Mouse (Mus musculus) NIH3T3 (cell line): ENCODE results near the gene Ppp2r2c.

Experiments used
- DNase-seq: peaks from one replicate; pipeline ENCODE4 v3.0.0-alpha.2; 2012; ENCODE audit warnings: low read depth

Ppp2r2c gene

DNA sequence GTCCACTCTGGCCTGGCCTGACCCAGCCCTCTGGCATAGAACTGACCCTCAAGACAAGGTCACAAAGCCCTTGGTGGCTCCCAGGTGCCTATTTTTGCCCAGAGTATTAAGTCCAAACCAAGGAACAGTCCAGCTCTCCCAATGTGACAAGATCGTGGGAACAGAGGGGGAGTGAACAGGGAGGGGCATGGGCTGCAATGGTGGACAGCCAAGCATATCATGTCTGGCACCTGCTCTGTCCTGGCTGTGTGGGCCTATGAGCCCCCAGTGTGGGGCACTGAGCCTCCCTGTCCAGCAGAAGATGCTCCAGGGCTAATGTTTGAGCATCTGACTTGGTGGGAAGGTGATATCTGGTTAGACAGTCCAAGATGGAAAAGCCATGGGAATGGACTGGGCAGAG lies 118.3 kb downstream of the Ppp2r2c start:
- no peak for DNase-seq

DNA sequence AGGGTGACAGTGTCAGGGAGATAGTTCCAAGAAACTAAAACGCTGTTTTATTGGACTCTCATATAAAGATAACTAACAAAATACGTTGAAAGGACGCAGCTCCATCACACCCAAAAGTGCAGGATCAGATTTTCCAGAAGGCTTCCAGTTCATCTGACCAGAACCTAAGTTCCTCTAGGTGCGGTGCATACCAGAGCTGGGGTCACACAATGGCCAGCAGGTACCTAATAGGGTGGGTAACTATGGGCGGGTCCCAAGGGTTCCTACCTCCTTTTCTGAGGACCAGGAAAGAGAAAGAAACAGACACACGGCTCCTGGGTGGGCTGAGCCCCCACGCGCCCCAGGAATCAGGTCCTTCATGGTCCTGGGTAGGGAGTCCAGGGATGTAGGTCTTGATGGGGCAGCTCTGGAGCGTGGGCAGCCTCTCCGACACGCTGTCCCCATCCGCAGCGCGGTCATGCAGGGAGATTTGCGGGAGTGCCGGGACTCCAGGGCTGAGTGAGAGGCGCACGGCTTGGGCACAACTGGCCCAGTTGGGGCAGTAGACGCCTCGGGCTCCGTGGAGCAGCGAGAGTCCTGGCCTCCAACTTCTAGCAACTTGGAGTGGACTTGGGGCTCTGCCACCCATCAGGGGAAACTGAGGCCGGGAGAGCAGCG lies 119.9 kb downstream of the Ppp2r2c start:
- DNase-seq, result no peak

DNA sequence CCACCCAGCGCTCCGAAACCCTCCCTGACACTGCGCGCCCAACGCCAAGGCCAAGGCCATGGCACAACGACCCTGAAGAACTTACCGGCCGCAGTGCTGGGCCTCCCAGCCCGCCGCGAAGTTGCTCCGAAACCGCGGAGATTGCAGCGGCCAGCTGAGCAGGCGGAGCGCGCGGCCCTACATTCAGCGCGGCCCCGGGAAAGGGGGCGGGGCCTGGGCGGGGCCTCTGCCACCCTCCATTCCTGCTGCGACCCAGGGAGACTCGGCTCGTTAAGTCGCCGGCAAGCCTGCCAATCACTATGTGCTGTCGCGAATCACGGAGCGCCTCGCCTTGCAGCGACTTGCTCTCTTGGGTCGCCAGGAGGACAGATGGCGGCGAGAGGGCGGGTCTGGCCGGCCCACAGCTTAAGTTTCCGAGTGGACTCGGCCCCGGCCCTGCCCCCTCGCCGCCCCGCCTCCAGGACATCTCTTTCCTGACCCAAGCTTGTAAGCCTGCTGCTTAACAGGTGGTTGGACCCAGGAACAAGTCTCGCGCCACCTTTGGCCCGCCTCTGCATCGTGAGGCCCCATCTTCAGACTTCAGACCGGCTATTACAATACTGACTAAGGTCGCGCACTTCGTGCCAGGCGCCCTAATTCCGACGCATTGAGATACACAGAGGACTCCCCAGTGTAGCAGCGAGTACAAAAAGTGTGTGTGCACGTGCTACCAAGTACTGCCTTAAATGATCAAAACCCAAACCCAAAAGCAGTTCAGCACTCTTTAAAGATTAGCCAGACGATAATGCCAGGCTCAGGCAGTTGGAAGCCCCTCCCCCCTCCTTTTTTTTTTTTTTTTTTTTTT lies 120.7 kb downstream of the Ppp2r2c start, which contains the start of gene Wfs1:
Wfs1 (minus strand) TSS at position 425 of the 844 bp plus-strand sequence.
- DNase-seq, result peak; percentile 98

DNA sequence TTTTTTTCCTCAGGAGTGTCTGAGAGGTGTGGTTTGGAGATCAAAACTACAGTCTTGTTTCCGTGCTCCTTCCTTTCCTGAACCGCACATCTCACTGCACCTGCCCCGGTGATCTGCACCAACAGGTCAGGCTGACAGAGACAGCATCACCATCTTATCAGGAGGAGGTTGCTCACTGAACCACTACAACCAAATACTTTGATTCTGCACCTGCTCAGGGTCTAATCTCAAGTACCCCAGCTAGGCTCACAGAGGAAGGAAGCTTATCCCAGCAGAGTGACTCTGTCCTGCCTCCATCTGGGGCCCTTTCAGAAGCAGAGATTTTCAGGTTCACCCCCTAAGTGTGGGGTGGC lies 121.3 kb downstream of the Ppp2r2c start:
- no peak for DNase-seq

DNA sequence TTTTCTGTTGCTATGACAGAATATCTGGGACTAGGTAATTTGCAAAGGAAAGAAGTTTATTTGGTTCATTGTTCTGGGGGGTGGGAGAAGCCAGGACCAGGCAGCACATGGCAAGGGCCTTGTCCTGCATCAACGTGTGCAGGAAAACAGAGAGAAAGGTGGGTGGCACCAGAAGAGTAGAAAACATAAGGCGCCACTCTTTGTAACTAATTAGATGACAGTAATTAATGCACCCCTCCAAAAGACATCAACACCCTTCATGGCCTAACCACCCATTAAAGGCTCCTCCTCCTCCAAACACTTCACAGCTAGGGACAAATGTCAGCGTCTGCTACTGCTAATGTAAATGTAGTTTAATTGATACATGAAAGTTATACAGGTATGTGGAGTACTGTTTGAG lies 121.9 kb downstream of the Ppp2r2c start:
- DNase-seq, result no peak

DNA sequence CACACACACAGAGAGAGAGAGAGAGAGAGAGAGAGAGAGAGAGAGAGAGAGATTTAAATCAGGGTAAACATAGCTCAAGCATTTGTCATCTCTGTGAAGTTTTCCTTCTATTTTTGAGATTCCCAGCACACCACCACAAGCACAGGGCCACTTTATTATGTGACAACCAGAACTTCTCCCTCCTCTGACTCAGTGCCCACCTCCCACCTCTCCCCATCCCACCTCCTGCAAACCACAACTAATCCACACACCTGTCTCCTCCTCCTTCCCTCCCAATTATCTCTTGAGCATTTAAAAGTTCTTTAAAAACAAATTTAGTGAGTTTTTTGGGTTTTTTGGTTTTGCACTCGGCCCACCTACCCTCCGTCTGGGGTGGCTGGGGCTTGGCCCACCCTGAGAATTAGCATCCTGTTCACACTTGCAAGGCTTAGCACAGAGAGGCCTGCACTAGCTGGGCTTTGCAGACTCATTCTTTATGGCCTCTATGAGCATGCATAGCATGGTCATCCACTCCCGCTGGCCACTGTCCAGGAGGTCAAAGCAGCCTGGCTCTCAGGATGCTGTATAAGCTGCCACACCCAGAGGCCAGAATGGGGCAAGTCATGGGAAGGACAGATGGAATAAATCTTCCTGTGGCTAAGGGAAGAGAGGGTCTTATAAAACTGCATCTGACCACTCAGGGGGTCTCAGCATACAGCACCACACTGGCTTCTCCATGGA lies 122.5 kb downstream of the Ppp2r2c start:
- DNase-seq, result peak; percentile 67

DNA sequence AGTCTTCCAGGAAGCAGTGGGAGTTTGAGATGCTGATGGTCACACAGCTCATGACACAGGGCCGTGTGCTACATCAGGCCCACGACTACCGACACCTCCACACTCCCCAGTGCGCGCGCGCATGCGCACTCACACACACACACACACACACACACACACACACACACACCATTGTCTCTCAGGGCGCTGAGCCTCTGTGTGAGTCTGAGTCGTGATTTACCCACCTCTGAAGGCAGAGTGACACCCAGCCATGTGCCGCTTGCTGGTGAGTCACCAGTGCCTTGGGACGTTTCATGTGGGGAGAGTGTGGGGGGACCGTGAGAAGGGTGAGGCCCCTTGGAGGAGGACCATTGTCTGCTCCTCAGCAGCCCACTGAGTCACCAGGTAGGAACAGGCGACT lies 128.1 kb downstream of the Ppp2r2c start:
- no peak for DNase-seq

DNA sequence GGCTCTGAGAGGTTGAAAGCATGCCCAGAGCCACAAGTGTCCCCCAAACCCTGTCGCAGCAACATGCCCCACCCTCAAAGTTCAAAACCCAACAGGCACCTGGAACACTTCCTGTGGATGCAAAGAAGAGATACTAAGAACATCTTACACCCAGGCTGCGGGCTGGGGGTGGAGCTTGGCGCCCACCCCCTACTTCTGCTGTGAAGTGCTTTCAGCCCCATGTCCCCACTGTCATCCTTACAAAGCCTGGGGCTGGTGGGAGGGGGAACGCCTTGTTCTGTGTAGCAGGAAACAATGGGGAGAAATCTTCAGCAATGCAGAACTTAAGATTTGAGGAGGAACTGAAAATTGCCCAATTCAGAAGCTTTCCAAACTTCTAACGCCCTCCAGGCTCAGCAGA lies 129.7 kb downstream of the Ppp2r2c start:
- DNase-seq, result no peak

DNA sequence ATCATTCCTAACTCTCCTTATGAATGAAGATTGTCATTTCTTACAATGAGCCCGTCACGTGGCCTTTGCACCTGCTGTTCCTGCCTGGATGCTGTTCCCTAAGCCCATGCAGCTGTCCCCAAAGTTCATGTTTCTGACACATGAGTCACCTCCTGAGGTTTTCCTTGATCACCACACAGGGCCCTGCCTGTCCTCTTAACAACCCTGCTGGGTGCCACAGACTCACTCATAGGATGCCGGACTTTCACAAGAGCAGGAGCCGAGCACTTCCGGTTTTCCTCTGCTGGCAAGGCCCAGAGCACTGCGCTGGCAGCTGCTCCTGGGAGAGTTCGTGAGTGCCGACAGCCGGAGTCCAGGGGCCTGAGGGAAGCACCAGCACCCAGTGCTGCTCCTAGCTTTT lies 132.7 kb downstream of the Ppp2r2c start:
- DNase-seq, result peak; percentile 21

DNA sequence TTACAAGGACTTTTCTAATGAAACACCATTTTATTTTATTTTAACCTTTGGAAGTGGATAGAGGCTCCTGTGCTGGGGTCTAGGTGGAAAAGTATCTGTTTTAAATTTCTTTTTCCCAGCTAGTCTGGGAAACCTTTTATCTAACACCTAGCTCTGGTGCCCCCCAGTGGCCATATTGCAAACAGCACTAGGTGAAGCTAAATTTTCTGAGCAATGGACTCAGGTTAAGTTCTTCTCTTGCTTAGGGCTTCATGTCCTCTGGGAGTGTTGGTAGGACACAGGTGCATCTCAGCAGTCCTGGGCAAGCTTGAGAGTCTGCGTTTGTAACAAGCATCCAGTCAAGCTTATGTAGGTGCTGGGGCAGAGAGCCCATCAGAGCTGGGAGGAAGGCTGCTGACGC lies 133.7 kb downstream of the Ppp2r2c start:
- DNase-seq, result peak; percentile 85
